Mouse (Mus musculus) Patski (cell line): ENCODE measurements around the gene Nsun7. TPM values are rescaled to one million over a fixed set of nuclear protein-coding genes. Genes with fewer than 3 reads are reported as not detected.

Experiments used
- ATAC-seq: fragments of 100-300 bp; one replicate; pipeline ENCODE4 v1.8.0; 2021
- CTCF ChIA-PET: fragments of 350-600 bp; sonication (Branson Sonifier 250); formaldehyde crosslinking; loops from one replicate; lab custom pipeline; 2022; ENCODE audit warnings: inconsistent platforms; lab: Charles Lee
- POLR2A ChIA-PET: fragments of 350-600 bp; sonication (Branson Sonifier 250); formaldehyde crosslinking; loops from one replicate; lab custom pipeline; 2022; ENCODE audit warnings: antibody characterized with exemption, inconsistent platforms; lab: Charles Lee
- DNase-seq: peaks from one replicate; pipeline ENCODE4 v3.0.0-alpha.2; 2011; ENCODE audit warnings: low read depth, low spot score
- H3K27me3 ChIP-seq: fragments of 371-371 bp; one replicate; pipeline ENCODE4 v1.5.1; 2021
- CTCF ChIP-seq: fragments of 100-300 bp; IDR thresholded peaks from one replicate; pipeline ENCODE4 v1.5.1; 2021
- in situ Hi-C: fragments of 300-500 bp; cut with MboI; formaldehyde crosslinking; loops from 3 replicates; pipeline ENCODE4 v1.11.1; 2018; ENCODE audit warnings: low pct_unique_long_range_greater_than_20kb, mixed read lengths
- polyA plus RNA-seq: library from polyadenylated mRNA; unstranded; gene quantifications from one replicate; pipeline ENCODE4 v1.2.3, GENCODE M21; 2021

The Nsun7 gene
- 1.3 TPM for polyA plus RNA-seq

GRCm38 (mm10) chr5:66259756-66260448, at the start of gene Nsun7:
Gene Nsun7 (plus strand): TSS chr5:66259897.
- peak; percentile 60 for ATAC-seq
- H3K27me3 ChIP-seq = no peaks in the 10 kb centered on the region
- CTCF ChIA-PET = no interaction called here
- DNase-seq = no peak
- in situ Hi-C loops = loop anchor here (5.0 to 25.0 kb wide), 3 partner anchors 112 to 727 kb away; no protein-coding TSS in a partner anchor
- POLR2A ChIA-PET = interaction anchor here (0.5 to 0.8 kb wide), 3 partner anchors 8 to 78 kb away, joined by 3 to 4 read pairs (median 4); no protein-coding TSS in a partner anchor
- no peak for TF ChIP-seq CTCF

GRCm38 (mm10) chr5:66214395-66214935, 45.2 kb upstream of the Nsun7 start:
- DNase-seq (no peak), ATAC-seq (no peak)
- TF ChIP-seq CTCF = no peak
- in situ Hi-C loops = no loop called here
- ChIA-PET POLR2A (no interaction called here), CTCF (no interaction called here)
- no peaks in the 10 kb centered on the region for H3K27me3 ChIP-seq

GRCm38 (mm10) chr5:66215569-66216277, 44.0 kb upstream of the Nsun7 start:
- no peak for TF ChIP-seq CTCF
- in situ Hi-C loops = no loop called here
- ChIA-PET POLR2A (no interaction called here), CTCF (no interaction called here)
- no peaks in the 10 kb centered on the region for H3K27me3 ChIP-seq
- no peak for ATAC-seq
- DNase-seq = no peak

GRCm38 (mm10) chr5:66219692-66220091, 40.0 kb upstream of the Nsun7 start:
- ChIA-PET CTCF (interaction anchor here (0.9 to 1.8 kb wide), 2 partner anchors 10 to 151 kb away, joined by 3 to 4 read pairs; no protein-coding TSS in a partner anchor), POLR2A (interaction anchor here (0.6 kb wide), 1 partner anchor 215 kb away, joined by 3 read pairs; no protein-coding TSS in a partner anchor)
- in situ Hi-C loops = no loop called here
- ATAC-seq (no peak), DNase-seq (no peak)
- no peak for TF ChIP-seq CTCF
- H3K27me3 ChIP-seq = no peaks in the 10 kb centered on the region

GRCm38 (mm10) chr5:66220620-66221019, 39.1 kb upstream of the Nsun7 start:
- TF ChIP-seq CTCF = no peak
- POLR2A ChIA-PET = interaction anchor here (0.6 kb wide), 1 partner anchor 426 kb away, joined by 4 read pairs; no protein-coding TSS in a partner anchor
- H3K27me3 ChIP-seq = no peaks in the 10 kb centered on the region
- DNase-seq (no peak), ATAC-seq (no peak)
- CTCF ChIA-PET = interaction anchor here (1.4 kb wide), 1 partner anchor 17 kb away, joined by 3 read pairs; no protein-coding TSS in a partner anchor
- in situ Hi-C loops = no loop called here

GRCm38 (mm10) chr5:66222916-66223315, 36.8 kb upstream of the Nsun7 start:
- POLR2A ChIA-PET = no interaction called here
- H3K27me3 ChIP-seq = no peaks in the 10 kb centered on the region
- in situ Hi-C loops = no loop called here
- no peak for ATAC-seq
- CTCF ChIA-PET = interaction anchor here (0.6 to 0.9 kb wide), 2 partner anchors 15 to 74 kb away, joined by 3 read pairs; no protein-coding TSS in a partner anchor
- DNase-seq = no peak
- no peak for TF ChIP-seq CTCF

- no peaks in the 10 kb centered on the region for H3K27me3 ChIP-seq
- POLR2A ChIA-PET = interaction anchor here (0.7 kb wide), 1 partner anchor 261 kb away, joined by 6 read pairs; no protein-coding TSS in a partner anchor
- ATAC-seq (no peak), DNase-seq (no peak)
- in situ Hi-C loops = loop anchor here (25.0 kb wide), 2 partner anchors 264 to 389 kb away; no protein-coding TSS in a partner anchor
- no peak for TF ChIP-seq CTCF
- CTCF ChIA-PET = interaction anchor here (0.8 kb wide), 1 partner anchor 10 kb away, joined by 3 read pairs; no protein-coding TSS in a partner anchor
These were observed 33.2 kb upstream of the Nsun7 start for GRCm38 (mm10) chr5:66226526-66226925.

GRCm38 (mm10) chr5:66231660-66232269, 27.9 kb upstream of the Nsun7 start:
- ChIA-PET POLR2A (no interaction called here), CTCF (no interaction called here)
- no peaks in the 10 kb centered on the region for H3K27me3 ChIP-seq
- DNase-seq (no peak), ATAC-seq (no peak)
- in situ Hi-C loops = loop anchor here (25.0 kb wide), 2 partner anchors 269 to 394 kb away; no protein-coding TSS in a partner anchor
- TF ChIP-seq CTCF = no peak

- ATAC-seq (no peak), DNase-seq (no peak)
- in situ Hi-C loops = loop anchor here (25.0 kb wide), 2 partner anchors 270 to 395 kb away; no protein-coding TSS in a partner anchor
- ChIA-PET POLR2A (no interaction called here), CTCF (interaction anchor here (1.2 kb wide), 1 partner anchor 10 kb away, joined by 3 read pairs; no protein-coding TSS in a partner anchor)
- TF ChIP-seq CTCF = no peak
- H3K27me3 ChIP-seq = no peaks in the 10 kb centered on the region
These were observed 27.2 kb upstream of the Nsun7 start for GRCm38 (mm10) chr5:66232456-66232855.
